Mouse (Mus musculus) kidney, adult 2 months (tissue): ENCODE results near the gene Micall1.

Experiments
- CTCF ChIP-seq: fragments of 200-500 bp; conservative IDR thresholded peaks from 2 replicates; pipeline ENCODE4 v1.5.1; 2011; ENCODE audit warnings: low read depth, mild to moderate bottlenecking, control low read depth, low read length, moderate library complexity, mixed read lengths; ENCODE audit not compliant: insufficient read depth, insufficient read length
- POLR2A ChIP-seq: fragments of 200-500 bp; IDR thresholded peaks from one replicate; pipeline ENCODE4 v1.6.1; 2011; ENCODE audit warnings: low read depth, low read length, control low read depth

- TF ChIP-seq CTCF (no peak), POLR2A (no peak)
These were observed 34.3 kb upstream of the Micall1 start for GRCm38 (mm10) chr15:79074446-79074845.
